Mouse (Mus musculus) embryonic facial prominence, embryonic 15.5 days (tissue): ENCODE measurements at regions not wholly inside any gene's neighbourhood (a gene's known extent, or its start where the extent isn't known, plus 50 kb on each side); places are given as distances from the start of the nearest gene placed in this dataset.

Source experiments
- ATAC-seq: fragments of 200-750 bp; cut with Nextera tagmentation; 2 replicates; pipeline ENCODE4 v1.8.0; 2017; ENCODE audit warnings: low read depth, moderate TSS enrichment; ENCODE audit not compliant: insufficient number of reproducible peaks, low FRiP score, low TSS enrichment
- H3K27ac ChIP-seq: fragments of 300-500 bp; sonication (generic); replicated peaks from 2 replicates; pipeline ENCODE4 v1.5.1; 2015; ENCODE audit warnings: mild to moderate bottlenecking, inconsistent platforms
- H3K27me3 ChIP-seq: fragments of 300-500 bp; sonication (generic); 2 replicates; pipeline ENCODE4 v1.6.1; 2015; ENCODE audit warnings: inconsistent platforms
- H3K36me3 ChIP-seq: fragments of 300-500 bp; sonication (generic); 2 replicates; pipeline ENCODE4 v1.6.1; 2015; ENCODE audit warnings: mild to moderate bottlenecking, inconsistent platforms
- H3K4me1 ChIP-seq: fragments of 300-500 bp; sonication (generic); 2 replicates; pipeline ENCODE4 v1.6.1; 2015; ENCODE audit warnings: inconsistent platforms
- H3K4me2 ChIP-seq: fragments of 300-500 bp; sonication (generic); replicated peaks from 2 replicates; pipeline ENCODE4 v1.6.1; 2015; ENCODE audit warnings: mild to moderate bottlenecking, inconsistent platforms
- H3K4me3 ChIP-seq: fragments of 300-500 bp; sonication (generic); replicated peaks from 2 replicates; pipeline ENCODE4 v1.5.1; 2015; ENCODE audit warnings: mild to moderate bottlenecking, inconsistent platforms
- H3K9ac ChIP-seq: fragments of 300-500 bp; sonication (generic); 2 replicates; pipeline ENCODE4 v1.6.1; 2015; ENCODE audit warnings: inconsistent platforms
- H3K9me3 ChIP-seq: fragments of 300-500 bp; sonication (generic); replicated peaks from 2 replicates; pipeline ENCODE4 v1.6.1; 2016; ENCODE audit warnings: inconsistent platforms
- WGBS: fragments of 180-500 bp; shearing (Covaris S2); methylation state at CpG from one replicate; pipeline ENCODE4 v1.1.7; 2015; 5-methylcytosine and 5-hydroxymethylcytosine counted together

GRCm38 (mm10) chr19:21043958-21044357, 90.0 kb upstream of the Tmc1 start:
- 89% methylated on average over 4 of the region's 4 CpGs for WGBS
- Histone ChIP-seq H3K27ac (no peak overlapping the region), H3K4me2 (no peak overlapping the region), H3K9ac (no peak overlapping the region), H3K27me3 (no peaks in the 10 kb centered on the region), H3K4me1 (no peaks in the 10 kb centered on the region), H3K4me3 (no peak overlapping the region), H3K9me3 (0 out of 2 replicates have a peak, but pooled peaks cover 3% of the 10 kb centered on the region), H3K36me3 (no peaks in the 10 kb centered on the region)
- no peak for ATAC-seq

GRCm38 (mm10) chr19:21042536-21042935, 88.5 kb upstream of the Tmc1 start:
- H3K4me2 ChIP-seq, result no peak overlapping the region
- WGBS, result 69% methylated on average over 3 of the region's 3 CpGs
- ATAC-seq, result no peak
- H3K4me3 ChIP-seq, result no peak overlapping the region
- H3K9ac ChIP-seq, result no peak overlapping the region
- H3K27me3 ChIP-seq, result no peaks in the 10 kb centered on the region
- no peaks in the 10 kb centered on the region for H3K4me1 ChIP-seq
- H3K36me3 ChIP-seq, result no peaks in the 10 kb centered on the region
- H3K27ac ChIP-seq, result no peak overlapping the region
- 0 out of 2 replicates have a peak, but pooled peaks cover 3% of the 10 kb centered on the region for H3K9me3 ChIP-seq

GRCm38 (mm10) chr19:21037448-21038077, 83.6 kb upstream of the Tmc1 start:
- Histone ChIP-seq H3K4me1 (peaks cover 7% of the 10 kb centered on the region; the same call in 1 of the 2 replicates), H3K36me3 (no peaks in the 10 kb centered on the region), H3K27me3 (no peaks in the 10 kb centered on the region), H3K4me3 (no peak overlapping the region), H3K27ac (no peak overlapping the region), H3K4me2 (no peak overlapping the region), H3K9ac (no peak overlapping the region), H3K9me3 (no peaks in the 10 kb centered on the region)
- 45% methylated on average over 10 of the region's 10 CpGs for WGBS
- no peak for ATAC-seq

GRCm38 (mm10) chr19:21036507-21037425, 82.8 kb upstream of the Tmc1 start:
- H3K27ac ChIP-seq, result peak overlapping the region; percentile 56; the same call in 1 of the 2 replicates
- H3K9ac ChIP-seq, result no peak overlapping the region
- H3K36me3 ChIP-seq, result no peaks in the 10 kb centered on the region
- H3K4me3 ChIP-seq, result no peak overlapping the region
- peak; percentile 63; the same call in 1 of the 2 replicates for ATAC-seq
- no peak overlapping the region for H3K4me2 ChIP-seq
- H3K4me1 ChIP-seq, result peaks cover 7% of the 10 kb centered on the region; the same call in 1 of the 2 replicates
- WGBS, result 56% methylated on average over 14 of the region's 14 CpGs
- no peaks in the 10 kb centered on the region for H3K9me3 ChIP-seq
- no peaks in the 10 kb centered on the region for H3K27me3 ChIP-seq

- no peaks in the 10 kb centered on the region for H3K27me3 ChIP-seq
- no peak overlapping the region for H3K9ac ChIP-seq
- no peak overlapping the region for H3K4me2 ChIP-seq
- H3K4me1 ChIP-seq, result peaks cover 7% of the 10 kb centered on the region; the same call in 1 of the 2 replicates
- WGBS, result 76% methylated on average over 4 of the region's 4 CpGs
- H3K36me3 ChIP-seq, result no peaks in the 10 kb centered on the region
- no peak overlapping the region for H3K27ac ChIP-seq
- no peak for ATAC-seq
- no peak overlapping the region for H3K4me3 ChIP-seq
- H3K9me3 ChIP-seq, result no peaks in the 10 kb centered on the region
Observed at GRCm38 (mm10) chr19:21035505-21035904, 81.5 kb upstream of the Tmc1 start.

- H3K27ac ChIP-seq, result no peak overlapping the region
- no peak overlapping the region for H3K9ac ChIP-seq
- no peak overlapping the region for H3K4me2 ChIP-seq
- H3K36me3 ChIP-seq, result no peaks in the 10 kb centered on the region
- WGBS, result 92% methylated on average over 3 of the region's 3 CpGs
- no peaks in the 10 kb centered on the region for H3K9me3 ChIP-seq
- no peak for ATAC-seq
- H3K4me3 ChIP-seq, result no peak overlapping the region
- peaks cover 7% of the 10 kb centered on the region; the same call in 1 of the 2 replicates for H3K4me1 ChIP-seq
- H3K27me3 ChIP-seq, result no peaks in the 10 kb centered on the region
Observed at GRCm38 (mm10) chr19:21033991-21034390, 80.0 kb upstream of the Tmc1 start.

GRCm38 (mm10) chr19:21032558-21032957, 78.6 kb upstream of the Tmc1 start:
- no peak for ATAC-seq

GRCm38 (mm10) chr19:21031768-21032308, 77.8 kb upstream of the Tmc1 start:
- peaks cover 5% of the 10 kb centered on the region; the same call in 1 of the 2 replicates for H3K4me1 ChIP-seq
- H3K27me3 ChIP-seq, result no peaks in the 10 kb centered on the region
- no peaks in the 10 kb centered on the region for H3K9me3 ChIP-seq
- no peak for ATAC-seq
- H3K27ac ChIP-seq, result no peak overlapping the region
- H3K4me3 ChIP-seq, result no peak overlapping the region
- H3K4me2 ChIP-seq, result no peak overlapping the region
- WGBS, result 73% methylated on average over 4 of the region's 4 CpGs
- H3K36me3 ChIP-seq, result no peaks in the 10 kb centered on the region
- H3K9ac ChIP-seq, result no peak overlapping the region

More at GRCm38 (mm10) chr19:21032558-21032957, 78.6 kb upstream of the Tmc1 start:
- Histone ChIP-seq H3K4me2 (no peak overlapping the region), H3K4me3 (no peak overlapping the region), H3K27ac (no peak overlapping the region), H3K4me1 (peaks cover 7% of the 10 kb centered on the region; the same call in 1 of the 2 replicates), H3K9me3 (no peaks in the 10 kb centered on the region), H3K36me3 (no peaks in the 10 kb centered on the region), H3K9ac (no peak overlapping the region), H3K27me3 (no peaks in the 10 kb centered on the region)
- WGBS, result 79% methylated on average over 2 of the region's 2 CpGs

GRCm38 (mm10) chr19:21030971-21031370, 77.0 kb upstream of the Tmc1 start:
- Histone ChIP-seq H3K27me3 (no peaks in the 10 kb centered on the region), H3K27ac (no peak overlapping the region), H3K4me3 (no peak overlapping the region), H3K9ac (no peak overlapping the region), H3K4me1 (no peaks in the 10 kb centered on the region), H3K9me3 (no peaks in the 10 kb centered on the region), H3K36me3 (no peaks in the 10 kb centered on the region), H3K4me2 (no peak overlapping the region)
- WGBS, result 72% methylated on average over 5 of the region's 5 CpGs
- ATAC-seq, result no peak

- no peak overlapping the region for H3K4me3 ChIP-seq
- H3K27ac ChIP-seq, result no peak overlapping the region
- H3K9ac ChIP-seq, result no peak overlapping the region
- no peak overlapping the region for H3K4me2 ChIP-seq
- WGBS, result 93% methylated on average over 3 of the region's 3 CpGs
- H3K9me3 ChIP-seq, result no peaks in the 10 kb centered on the region
- no peaks in the 10 kb centered on the region for H3K27me3 ChIP-seq
- no peaks in the 10 kb centered on the region for H3K4me1 ChIP-seq
- no peaks in the 10 kb centered on the region for H3K36me3 ChIP-seq
- ATAC-seq, result no peak
Observed at GRCm38 (mm10) chr19:21028981-21029380, 75.0 kb upstream of the Tmc1 start.

GRCm38 (mm10) chr19:21012391-21012790, 58.4 kb upstream of the Tmc1 start:
- Histone ChIP-seq H3K9me3 (no peaks in the 10 kb centered on the region), H3K27me3 (no peaks in the 10 kb centered on the region), H3K9ac (no peak overlapping the region), H3K4me1 (no peaks in the 10 kb centered on the region), H3K36me3 (no peaks in the 10 kb centered on the region), H3K4me2 (no peak overlapping the region), H3K4me3 (no peak overlapping the region), H3K27ac (no peak overlapping the region)
- ATAC-seq, result no peak
- WGBS, result 93% methylated on average over 8 of the region's 10 CpGs
